In genomic region chr14:25611815-25612698, GRCm38 (mm10) we compare ENCODE assay signal across 9 mouse cellular contexts.
DNase-seq lines count a peak whose midpoint lies in the region; ATAC-seq lines count a peak whose summit lies in the region.
"Had no signal": no experiment of that assay in that cellular context is flagged by ENCODE, and none has a peak within 500 bp of the region (broad histone marks: within the 10 kb centered on the region; RNA-seq: fewer than 3 reads in every experiment).

No protein-coding gene starts in this region.

- DNase-seq in neural tube, embryonic 10.5 days (ENCODE audit: extremely low spot score, low spot score), result no peak
- no peak for DNase-seq in layer of hippocampus, adult 18-20 months (ENCODE audit: low spot score in 2 of 2)
- no peak for DNase-seq in right cerebral cortex, adult 18-20 months
- no peak for DNase-seq in cerebellum, adult 18-20 months
- DNase-seq: liver, postnatal 0 days had no signal

- H3K9me3 ChIP-seq in neural tube, embryonic 12.5 days, result no peaks in the 10 kb centered on the region
- no peaks in the 10 kb centered on the region for H3K9me3 ChIP-seq in hindbrain, embryonic 13.5 days
- no peaks in the 10 kb centered on the region for H3K9me3 ChIP-seq in limb, embryonic 12.5 days

- no peak overlapping the region for H3K4me3 ChIP-seq in neural tube, embryonic 12.5 days
- H3K4me3 ChIP-seq in hindbrain, embryonic 13.5 days, result peak overlapping the region; percentile 40
- no peak overlapping the region for H3K4me3 ChIP-seq in limb, embryonic 12.5 days (replicated peaks)
- H3K4me3 ChIP-seq: myocyte had no signal

- H3K36me3 ChIP-seq in neural tube, embryonic 12.5 days, result peaks cover 16% of the 10 kb centered on the region
- H3K36me3 ChIP-seq in hindbrain, embryonic 13.5 days, result peaks cover 3% of the 10 kb centered on the region
- peaks cover 48% of the 10 kb centered on the region for H3K36me3 ChIP-seq in limb, embryonic 12.5 days

- 0 out of 2 replicates have a peak overlapping the region, but pooled peaks have one; percentile 37 for H3K27ac ChIP-seq in neural tube, embryonic 12.5 days
- H3K27ac ChIP-seq in hindbrain, embryonic 13.5 days, result peak overlapping the region; percentile 84
- H3K27ac ChIP-seq in limb, embryonic 12.5 days, result peak overlapping the region; percentile 67

- peak overlapping the region; percentile 57 for H3K4me2 ChIP-seq in neural tube, embryonic 12.5 days (replicated peaks)
- peak overlapping the region; percentile 98 for H3K4me2 ChIP-seq in hindbrain, embryonic 13.5 days
- H3K4me2 ChIP-seq in limb, embryonic 12.5 days, result 0 out of 2 replicates have a peak overlapping the region, but pooled peaks have one; percentile 19

- H3K4me1 ChIP-seq in neural tube, embryonic 12.5 days, result peaks cover 88% of the 10 kb centered on the region
- H3K4me1 ChIP-seq in hindbrain, embryonic 13.5 days (replicated peaks), result peaks cover 89% of the 10 kb centered on the region
- H3K4me1 ChIP-seq in limb, embryonic 12.5 days (replicated peaks), result peaks cover 72% of the 10 kb centered on the region

- H3K27me3 ChIP-seq in neural tube, embryonic 12.5 days (replicated peaks), result no peaks in the 10 kb centered on the region
- H3K27me3 ChIP-seq in hindbrain, embryonic 13.5 days, result no peaks in the 10 kb centered on the region
- no peaks in the 10 kb centered on the region for H3K27me3 ChIP-seq in limb, embryonic 12.5 days

- peak overlapping the region; percentile 44; the same call in 1 of the 2 replicates for H3K9ac ChIP-seq in neural tube, embryonic 12.5 days
- H3K9ac ChIP-seq in hindbrain, embryonic 13.5 days, result peak overlapping the region; percentile 74
- no peak overlapping the region for H3K9ac ChIP-seq in limb, embryonic 12.5 days (replicated peaks)
- H3K9ac ChIP-seq: liver, postnatal 0 days had no signal

- 71% methylated on average over 10 of the region's 10 CpGs for WGBS in neural tube, embryonic 12.5 days
- WGBS in hindbrain, embryonic 13.5 days, result 67% methylated on average over 10 of the region's 10 CpGs
- WGBS in limb, embryonic 12.5 days, result 67% methylated on average over 10 of the region's 10 CpGs

- no peak for ATAC-seq in neural tube, embryonic 12.5 days (ENCODE audit: low FRiP score, low read depth)
- ATAC-seq in hindbrain, embryonic 13.5 days (ENCODE audit: low FRiP score), result no peak
- no peak for ATAC-seq in limb, embryonic 12.5 days (ENCODE audit: insufficient number of reproducible peaks, insufficient read depth, low FRiP score, low TSS enrichment, low read depth)
- ATAC-seq: liver, postnatal 0 days had no signal

Comparison
In these comparisons a context has a peak if more than half of its experiments do, and no peak if none do; other contexts are left out.
1. H3K4me2 ChIP-seq: peak in every context shown above with its lines; median percentile 98 in hindbrain, embryonic 13.5 days; 57 in neural tube, embryonic 12.5 days; 19 in limb, embryonic 12.5 days.